ENCODE assay signal across 19 mouse cellular contexts in genomic region chr9:118662476-118662875, GRCm38 (mm10). TPM values are rescaled to one million over a fixed set of nuclear protein-coding genes. Genes with fewer than 3 reads are reported as not detected.
A peak's percentile ranks its signal among the peaks of the same experiment; 100 is the strongest.
DNase-seq lines count a peak whose midpoint lies in the region; ATAC-seq and TF ChIP-seq lines count a peak whose summit lies in the region.
"Had no signal": no experiment of that assay in that cellular context is flagged by ENCODE, and none has a peak within 500 bp of the region (broad histone marks: within the 10 kb centered on the region; RNA-seq: fewer than 3 reads in every experiment).

No protein-coding gene starts in this region.

- H3K27ac ChIP-seq in liver, adult 2 months (replicated peaks; ENCODE audit: insufficient read depth, low read depth, low read length): peak overlapping the region; percentile 84
- H3K27ac ChIP-seq: forebrain, embryonic 15.5 days; gastrocnemius, adult 2 months; hindbrain, embryonic 14.5 days; lung, embryonic 15.5 days; midbrain, embryonic 15.5 days; neural tube, embryonic 13.5 days; stomach, postnatal 0 days had no signal

- TF ChIP-seq POLR2A in liver, adult 2 months (IDR thresholded peaks at IDR 0.05; ENCODE audit: extremely low read depth, insufficient read depth, low read length): no peak

- no peak for TF ChIP-seq CTCF in liver, adult 2 months (IDR thresholded peaks at IDR 0.05; ENCODE audit: low read depth, low read length)

- H3K4me1 ChIP-seq in liver, adult 2 months (ENCODE audit: control insufficient read depth, insufficient read depth, low read length): peaks cover 8% of the 10 kb centered on the region; the same call in 1 of the 2 replicates
- H3K4me1 ChIP-seq: midbrain, embryonic 15.5 days; neural tube, embryonic 13.5 days had no signal

- intact Hi-C loops in left cerebral cortex, postnatal 25 days (cut with DNase I): no loop called here

- DNase-seq in liver, adult 2 months (ENCODE audit: extremely low read depth, low read depth, low spot score): peak; percentile 67
- DNase-seq in liver: no peak
- peak; percentile 50 for DNase-seq in CD4-positive, CD25-positive, alpha-beta regulatory T cell, adult 2 months (ENCODE audit: low read depth, low spot score)
- peak; percentile 27 to 36 for DNase-seq in adrenal gland, adult 18-20 months (ENCODE audit: low spot score in 2 of 2)
- DNase-seq in frontal cortex, postnatal 36 days (ENCODE audit: low spot score in 2 of 2): no peak
- DNase-seq in left cerebral cortex, postnatal 25 days (ENCODE audit: low spot score in 2 of 2): no peak
- DNase-seq in left cerebral cortex, adult 11 months (ENCODE audit: low spot score): no peak
- DNase-seq: cerebellum, postnatal 10 days; gastrocnemius, adult 2 months; heart, adult 11 months; retina, postnatal 1 day had no signal

- H3K27me3 ChIP-seq in liver, adult 2 months (ENCODE audit: control insufficient read depth, insufficient read depth, low read length): no peaks in the 10 kb centered on the region
- H3K27me3 ChIP-seq: forebrain, embryonic 15.5 days; lung, embryonic 15.5 days; midbrain, embryonic 15.5 days; neural tube, embryonic 13.5 days had no signal

- H3K9ac ChIP-seq in liver, adult 2 months (ENCODE audit: low read depth, low read length): no peak overlapping the region
- H3K9ac ChIP-seq: forebrain, embryonic 15.5 days; hindbrain, embryonic 14.5 days; lung, embryonic 15.5 days; midbrain, embryonic 15.5 days; neural tube, embryonic 13.5 days had no signal

- 66% methylated on average over 10 of the region's 10 CpGs for WGBS in liver, adult 2 months

- H3K4me3 ChIP-seq in liver, adult 2 months (ENCODE audit: insufficient read depth, low read depth, low read length): no peak overlapping the region
- H3K4me3 ChIP-seq: erythroblast, embryonic 14.5 days; forebrain, embryonic 15.5 days; gastrocnemius, adult 2 months; lung, embryonic 15.5 days; midbrain, embryonic 15.5 days; neural tube, embryonic 13.5 days had no signal

- H3K36me3 ChIP-seq in liver, adult 2 months (ENCODE audit: control insufficient read depth, insufficient read depth, low read length): peaks cover 2% of the 10 kb centered on the region; the same call in 1 of the 2 replicates
- H3K36me3 ChIP-seq: forebrain, embryonic 15.5 days; midbrain, embryonic 15.5 days had no signal

- H3K79me2 ChIP-seq in liver, adult 2 months (ENCODE audit: control insufficient read depth, insufficient read depth, low read length): no peaks in the 10 kb centered on the region

- ATAC-seq in inflammation-experienced regulatory T-cells, adult 6 months: peak; percentile 50
- ATAC-seq: forebrain, embryonic 15.5 days; midbrain, embryonic 15.5 days had no signal

RNA-seq across cellular contexts. Expression of gene Itga9, which starts 56.0 kb away (rescaled TPM):
- total RNA-seq in liver, adult 2 months (2014; rRNA removed): 15.8 and 16.1 TPM in 2 replicates
- 5.0 and 9.1 TPM in 2 replicates for polyA plus RNA-seq in liver, adult 2 months (2012; rRNA removed)
- total RNA-seq in adrenal gland, adult 18-20 months (2021): 10 to 100 TPM; 24.9 to 57.9 TPM
- under 1 TPM in 1 of 3 experiments, not detected in 2; 0.40 TPM for polyA plus RNA-seq in inflammation-experienced regulatory T-cells, adult 6 months (2017; shearing (Covaris generic))
- total RNA-seq in left cerebral cortex, postnatal 25 days (2021): 1 to 10 TPM; 6.7 to 7.0 TPM

Comparison
In these comparisons a context has a peak if more than half of its experiments do, and no peak if none do; other contexts are left out.
1. DNase-seq: peak in liver, adult 2 months (single experiment), CD4-positive, CD25-positive, alpha-beta regulatory T cell, adult 2 months (single experiment) and adrenal gland, adult 18-20 months (2 of 2); none in liver (single experiment), frontal cortex, postnatal 36 days (0 of 2), left cerebral cortex, postnatal 25 days (0 of 2) and left cerebral cortex, adult 11 months (single experiment).